Mouse (Mus musculus): ENCODE measurements around the gene Gm2a. TPM values are rescaled to one million over a fixed set of nuclear protein-coding genes. Genes with fewer than 3 reads are reported as not detected.
A peak's percentile ranks its signal among the peaks of the same experiment; 100 is the strongest.

Gm2a gene
- polyA plus RNA-seq (2015; fragmentation: Nextera tagmentation; extraction: Ambion mirVana): 22.3 and 32.5 TPM in 2 replicates

DNA sequence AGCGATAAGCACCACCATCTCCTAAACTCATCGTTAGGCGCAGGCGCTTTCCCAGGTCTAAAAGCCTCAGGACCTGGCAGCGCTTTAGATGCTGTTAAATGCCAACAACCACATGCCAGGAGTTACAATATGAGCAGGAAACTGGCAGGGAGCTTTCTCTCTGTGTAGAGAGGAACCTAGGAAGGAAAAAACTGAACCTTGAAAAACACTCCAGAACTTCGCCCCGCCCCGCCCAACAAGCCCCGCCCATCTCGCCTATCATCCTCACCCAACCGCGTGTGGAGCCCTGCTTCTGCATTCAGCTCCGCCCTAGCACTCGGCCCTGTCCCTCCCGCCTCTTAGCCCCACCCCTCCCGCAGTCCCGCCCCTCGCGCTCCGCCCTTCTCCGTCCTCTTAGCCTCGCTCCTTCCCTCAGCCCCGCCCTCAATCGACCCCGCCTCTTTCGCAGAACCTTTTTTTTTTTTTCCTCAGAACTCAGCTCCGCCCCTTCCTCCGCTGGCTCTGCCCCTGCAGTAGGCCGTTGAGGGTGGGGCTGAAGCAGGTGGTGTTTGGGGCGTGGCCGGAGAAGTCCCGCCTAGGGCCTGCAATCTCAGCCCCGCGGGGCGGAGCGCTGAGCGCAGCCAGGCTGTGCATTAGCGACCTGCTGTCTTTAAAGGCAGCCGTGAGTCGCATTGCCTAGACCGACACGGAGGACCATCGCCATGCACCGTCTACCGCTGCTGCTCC lies at the start of gene Gm2a:
Gene Gm2a, plus strand, starts transcription at position 653 of the 726 bp plus-strand sequence.
- Histone ChIP-seq H3K27ac (ENCODE audit: low read length) (peak within 1 kb of the TSS; percentile 78), H3K9ac (ENCODE audit: low read depth, low read length) (peak within 1 kb of the TSS; percentile 85), H3K36me3 (ENCODE audit: control insufficient read depth, insufficient read depth, low read length) (no peaks in the 10 kb centered on the region), H3K4me1 (ENCODE audit: control insufficient read depth, insufficient read depth, low read length) (peaks cover 6% of the 10 kb centered on the region; the same call in 1 of the 2 replicates), H3K4me3 (ENCODE audit: low read depth, low read length) (peak within 1 kb of the TSS; percentile 59), H3K27me3 (ENCODE audit: control insufficient read depth, insufficient read depth, low read depth, low read length) (no peaks in the 10 kb centered on the region), H3K9me3 (replicated peaks; ENCODE audit: control insufficient read depth, low read length, poor library complexity, severe bottlenecking) (no peaks in the 10 kb centered on the region), H3K4me2 (ENCODE audit: low read length) (peak within 1 kb of the TSS; percentile 81)
- whole genome bisulfite sequencing: 3% methylated on average over 44 of the region's 45 CpGs
- ATAC-seq: peak; percentile 93

DNA sequence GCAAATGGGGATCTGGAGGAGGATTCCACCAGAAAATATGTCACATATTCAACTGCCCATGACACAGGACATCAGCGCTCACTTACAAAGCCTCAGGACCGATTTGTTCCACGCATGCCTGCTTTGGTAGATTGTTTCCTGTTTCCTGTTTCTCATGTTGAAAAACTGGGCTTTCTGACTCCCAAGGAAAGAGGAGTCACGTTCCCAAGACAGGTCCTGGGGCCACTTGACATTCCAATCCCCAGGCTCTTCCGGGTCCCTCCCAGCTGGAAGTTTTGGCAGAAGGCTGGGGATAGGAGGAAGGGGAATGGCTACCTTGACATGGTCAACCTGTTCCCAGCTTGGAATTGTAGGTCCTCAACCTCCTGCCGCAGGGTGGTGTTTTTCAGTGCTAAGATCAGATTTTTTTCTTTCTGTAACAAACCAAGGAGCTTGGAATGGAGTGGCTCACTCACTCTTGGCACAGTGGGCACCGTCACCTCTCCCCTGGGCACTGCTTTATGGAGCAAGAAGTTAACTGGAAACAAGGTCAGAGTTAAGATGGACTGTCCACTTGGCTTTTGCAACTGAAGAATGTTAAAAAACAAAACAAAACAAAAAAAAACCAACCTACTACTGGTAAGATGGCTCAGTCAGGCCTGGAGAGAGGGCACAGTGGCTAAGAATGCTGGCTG lies 46.9 kb upstream of the Gm2a start:
- Histone ChIP-seq H3K4me2 (ENCODE audit: low read length) (no peak overlapping the region), H3K4me1 (ENCODE audit: control insufficient read depth, insufficient read depth, low read length) (no peaks in the 10 kb centered on the region), H3K9ac (ENCODE audit: low read depth, low read length) (no peak overlapping the region), H3K9me3 (replicated peaks; ENCODE audit: control insufficient read depth, low read length, poor library complexity, severe bottlenecking) (no peaks in the 10 kb centered on the region), H3K4me3 (ENCODE audit: low read depth, low read length) (no peak overlapping the region), H3K36me3 (ENCODE audit: control insufficient read depth, insufficient read depth, low read length) (no peaks in the 10 kb centered on the region), H3K27me3 (ENCODE audit: control insufficient read depth, insufficient read depth, low read depth, low read length) (no peaks in the 10 kb centered on the region), H3K27ac (ENCODE audit: low read length) (no peak overlapping the region)
- WGBS: 84% methylated on average over 7 of the region's 7 CpGs
- ATAC-seq: no peak

DNA sequence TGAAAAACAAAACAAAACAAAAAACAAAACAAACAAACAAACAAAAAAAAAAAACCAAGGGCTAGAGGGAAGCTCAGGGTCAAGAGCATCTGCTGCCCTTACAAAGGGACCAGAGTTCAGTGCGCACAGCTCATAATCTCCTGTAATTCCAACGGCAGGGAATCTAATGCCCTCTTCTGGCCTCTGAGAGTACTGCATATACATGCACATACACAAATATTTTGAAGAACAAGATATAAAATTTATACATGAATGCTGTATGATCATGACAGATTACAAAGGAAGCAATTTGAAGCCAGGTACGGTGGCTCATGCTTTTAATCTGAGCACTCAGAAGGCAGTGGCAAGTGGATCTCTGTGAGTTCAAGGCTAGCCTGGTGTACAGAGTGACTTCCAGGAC lies 40.4 kb upstream of the Gm2a start:
- H3K4me3 ChIP-seq (ENCODE audit: low read depth, low read length): no peak overlapping the region
- 89% methylated on average over 3 of the region's 3 CpGs for WGBS
- H3K9me3 ChIP-seq (replicated peaks; ENCODE audit: control insufficient read depth, low read length, poor library complexity, severe bottlenecking): no peaks in the 10 kb centered on the region
- H3K27me3 ChIP-seq (ENCODE audit: control insufficient read depth, insufficient read depth, low read depth, low read length): no peaks in the 10 kb centered on the region
- H3K27ac ChIP-seq (ENCODE audit: low read length): no peak overlapping the region
- no peaks in the 10 kb centered on the region for H3K4me1 ChIP-seq (ENCODE audit: control insufficient read depth, insufficient read depth, low read length)
- no peak overlapping the region for H3K9ac ChIP-seq (ENCODE audit: low read depth, low read length)
- ATAC-seq: no peak
- no peaks in the 10 kb centered on the region for H3K36me3 ChIP-seq (ENCODE audit: control insufficient read depth, insufficient read depth, low read length)
- H3K4me2 ChIP-seq (ENCODE audit: low read length): no peak overlapping the region

DNA sequence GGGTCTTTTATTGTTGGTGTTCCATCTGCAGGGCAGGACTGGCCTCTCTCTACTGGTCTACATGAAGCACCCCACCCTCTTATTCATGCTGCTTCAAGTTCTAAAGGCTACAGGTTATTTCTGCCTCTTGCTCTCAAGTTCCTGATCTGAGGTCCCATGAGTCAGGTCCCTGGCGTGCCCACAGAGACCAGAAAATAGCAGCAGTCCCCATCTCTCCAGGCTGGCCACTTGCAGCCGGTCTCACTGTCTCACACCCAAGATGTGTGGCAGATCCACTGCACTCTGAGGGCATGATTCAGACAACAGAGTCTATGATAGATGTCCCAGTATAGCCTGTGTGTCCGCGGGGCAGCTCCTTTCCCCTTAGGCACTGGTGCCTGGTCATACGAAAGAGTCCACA lies 37.1 kb upstream of the Gm2a start:
- Histone ChIP-seq H3K4me1 (ENCODE audit: control insufficient read depth, insufficient read depth, low read length) (no peaks in the 10 kb centered on the region), H3K4me2 (ENCODE audit: low read length) (no peak overlapping the region), H3K9ac (ENCODE audit: low read depth, low read length) (no peak overlapping the region), H3K27ac (ENCODE audit: low read length) (no peak overlapping the region), H3K27me3 (ENCODE audit: control insufficient read depth, insufficient read depth, low read depth, low read length) (no peaks in the 10 kb centered on the region), H3K4me3 (ENCODE audit: low read depth, low read length) (no peak overlapping the region), H3K36me3 (ENCODE audit: control insufficient read depth, insufficient read depth, low read length) (no peaks in the 10 kb centered on the region), H3K9me3 (replicated peaks; ENCODE audit: control insufficient read depth, low read length, poor library complexity, severe bottlenecking) (no peaks in the 10 kb centered on the region)
- ATAC-seq: no peak
- WGBS: 95% methylated on average over 5 of the region's 5 CpGs

DNA sequence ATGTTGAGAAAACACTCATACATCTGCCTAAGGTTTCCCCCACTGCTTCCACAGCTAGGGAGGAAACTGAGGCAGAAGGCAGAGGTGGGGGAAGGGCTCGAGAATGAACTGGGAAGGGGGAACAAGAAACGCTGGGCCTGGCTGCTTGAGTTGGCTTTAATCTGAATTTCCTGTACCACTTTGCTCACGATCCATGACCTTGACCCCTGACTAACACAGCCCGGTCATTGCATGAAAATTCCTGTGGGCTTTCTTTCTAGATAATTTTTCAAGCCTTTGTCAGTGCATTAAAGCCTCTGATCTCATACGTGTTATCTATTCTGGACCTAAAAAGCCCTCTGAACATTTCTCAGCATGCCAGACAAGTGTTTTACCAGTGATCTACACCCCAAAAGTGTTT lies 35.1 kb upstream of the Gm2a start:
- no peaks in the 10 kb centered on the region for H3K9me3 ChIP-seq (replicated peaks; ENCODE audit: control insufficient read depth, low read length, poor library complexity, severe bottlenecking)
- no peak for ATAC-seq
- H3K4me3 ChIP-seq (ENCODE audit: low read depth, low read length): no peak overlapping the region
- WGBS: 73% methylated on average over 5 of the region's 5 CpGs
- no peak overlapping the region for H3K9ac ChIP-seq (ENCODE audit: low read depth, low read length)
- H3K4me1 ChIP-seq (ENCODE audit: control insufficient read depth, insufficient read depth, low read length): no peaks in the 10 kb centered on the region
- H3K27me3 ChIP-seq (ENCODE audit: control insufficient read depth, insufficient read depth, low read depth, low read length): no peaks in the 10 kb centered on the region
- no peak overlapping the region for H3K27ac ChIP-seq (ENCODE audit: low read length)
- H3K4me2 ChIP-seq (ENCODE audit: low read length): no peak overlapping the region
- H3K36me3 ChIP-seq (ENCODE audit: control insufficient read depth, insufficient read depth, low read length): no peaks in the 10 kb centered on the region

DNA sequence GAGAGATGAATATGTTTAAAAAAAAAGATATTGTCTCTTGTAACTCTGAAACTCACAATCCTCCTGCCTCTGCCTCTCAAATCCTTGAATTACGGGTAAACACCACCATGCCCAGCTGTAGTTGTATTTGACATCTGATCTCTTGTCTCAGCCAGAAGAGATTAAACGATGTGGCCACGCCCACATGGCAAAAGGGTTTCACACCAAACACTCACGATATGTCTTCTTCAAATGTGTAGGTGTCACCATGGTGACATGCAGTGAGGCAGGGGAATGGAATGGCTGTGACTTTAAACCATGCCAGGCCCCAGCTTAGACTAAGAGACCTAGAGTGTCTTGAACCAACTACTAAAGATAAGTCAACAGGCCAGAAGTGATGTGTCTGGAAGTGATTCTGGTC lies 31.0 kb upstream of the Gm2a start:
- ATAC-seq: no peak
- Histone ChIP-seq H3K36me3 (ENCODE audit: control insufficient read depth, insufficient read depth, low read length) (no peaks in the 10 kb centered on the region), H3K9me3 (replicated peaks; ENCODE audit: control insufficient read depth, low read length, poor library complexity, severe bottlenecking) (no peaks in the 10 kb centered on the region), H3K27ac (ENCODE audit: low read length) (no peak overlapping the region), H3K9ac (ENCODE audit: low read depth, low read length) (no peak overlapping the region), H3K27me3 (ENCODE audit: control insufficient read depth, insufficient read depth, low read depth, low read length) (no peaks in the 10 kb centered on the region), H3K4me2 (ENCODE audit: low read length) (no peak overlapping the region), H3K4me3 (ENCODE audit: low read depth, low read length) (no peak overlapping the region), H3K4me1 (ENCODE audit: control insufficient read depth, insufficient read depth, low read length) (no peaks in the 10 kb centered on the region)
- 54% methylated on average over 4 of the region's 4 CpGs for WGBS

DNA sequence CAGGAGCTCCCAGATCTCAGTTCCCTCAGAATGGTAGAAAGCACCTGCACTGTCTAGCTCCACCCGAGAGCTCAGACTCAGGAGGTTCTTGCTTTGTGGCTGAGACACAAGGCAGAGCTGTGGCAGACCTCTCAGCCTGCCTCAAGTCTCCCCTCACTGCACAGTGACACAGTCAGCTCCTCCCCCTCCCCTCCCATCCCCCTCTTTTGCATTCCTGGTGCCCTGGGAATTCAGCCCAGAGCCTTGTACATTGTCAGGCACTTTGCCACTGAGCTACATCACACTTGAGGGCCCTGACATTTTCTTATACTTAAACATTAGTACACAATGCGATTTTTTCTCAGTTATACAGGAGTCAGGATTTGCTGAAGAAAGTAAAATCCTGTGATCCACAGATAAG lies 28.9 kb upstream of the Gm2a start:
- WGBS: 55% methylated on average over 2 of the region's 2 CpGs
- H3K9ac ChIP-seq (ENCODE audit: low read depth, low read length): no peak overlapping the region
- H3K4me1 ChIP-seq (ENCODE audit: control insufficient read depth, insufficient read depth, low read length): no peaks in the 10 kb centered on the region
- no peaks in the 10 kb centered on the region for H3K9me3 ChIP-seq (replicated peaks; ENCODE audit: control insufficient read depth, low read length, poor library complexity, severe bottlenecking)
- H3K27me3 ChIP-seq (ENCODE audit: control insufficient read depth, insufficient read depth, low read depth, low read length): no peaks in the 10 kb centered on the region
- no peak overlapping the region for H3K4me2 ChIP-seq (ENCODE audit: low read length)
- no peak overlapping the region for H3K27ac ChIP-seq (ENCODE audit: low read length)
- no peaks in the 10 kb centered on the region for H3K36me3 ChIP-seq (ENCODE audit: control insufficient read depth, insufficient read depth, low read length)
- no peak overlapping the region for H3K4me3 ChIP-seq (ENCODE audit: low read depth, low read length)
- ATAC-seq: no peak

DNA sequence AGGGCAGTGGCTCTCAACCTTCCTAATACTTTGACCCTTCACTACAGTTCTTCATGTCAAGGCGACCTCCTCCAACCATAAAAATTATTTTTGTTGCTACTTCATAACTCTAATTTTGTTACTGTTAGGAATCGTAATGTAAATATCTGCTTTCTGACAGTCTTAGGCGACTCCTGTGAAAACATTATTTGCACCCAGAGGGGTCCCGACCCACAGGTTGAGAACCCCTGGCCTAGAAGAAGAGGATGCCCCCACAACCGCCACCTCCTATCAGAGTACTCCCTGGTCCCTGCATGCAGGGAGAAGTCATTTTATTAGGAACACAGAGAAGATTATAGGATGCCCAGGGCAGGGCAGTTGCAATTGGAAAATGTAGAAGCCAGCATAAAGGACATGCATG lies 26.6 kb upstream of the Gm2a start:
- Histone ChIP-seq H3K4me2 (ENCODE audit: low read length) (no peak overlapping the region), H3K27ac (ENCODE audit: low read length) (no peak overlapping the region), H3K9me3 (replicated peaks; ENCODE audit: control insufficient read depth, low read length, poor library complexity, severe bottlenecking) (no peaks in the 10 kb centered on the region), H3K27me3 (ENCODE audit: control insufficient read depth, insufficient read depth, low read depth, low read length) (no peaks in the 10 kb centered on the region), H3K4me1 (ENCODE audit: control insufficient read depth, insufficient read depth, low read length) (no peaks in the 10 kb centered on the region), H3K4me3 (ENCODE audit: low read depth, low read length) (no peak overlapping the region), H3K9ac (ENCODE audit: low read depth, low read length) (no peak overlapping the region), H3K36me3 (ENCODE audit: control insufficient read depth, insufficient read depth, low read length) (no peaks in the 10 kb centered on the region)
- WGBS: 91% methylated on average over 5 of the region's 5 CpGs
- ATAC-seq: no peak

DNA sequence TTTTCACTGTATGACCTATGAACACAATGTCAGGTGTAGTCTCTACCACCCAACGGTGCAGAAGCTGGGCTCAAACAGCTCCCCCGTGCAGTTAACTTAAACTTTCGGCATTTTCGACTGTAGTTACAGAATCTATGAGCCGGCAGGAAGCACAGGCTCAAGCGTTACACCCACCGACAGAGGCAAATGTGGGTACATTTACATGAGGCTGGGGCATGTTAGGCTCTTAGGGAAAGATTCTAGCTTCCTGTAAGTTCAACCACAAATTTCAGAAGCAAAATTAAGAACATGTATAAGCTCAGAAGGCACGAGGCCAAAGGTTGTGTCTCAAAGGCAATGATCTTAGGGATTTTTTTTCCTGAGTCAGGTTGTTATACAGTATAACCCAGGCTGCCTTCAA lies 25.4 kb upstream of the Gm2a start:
- H3K9ac ChIP-seq (ENCODE audit: low read depth, low read length): no peak overlapping the region
- no peaks in the 10 kb centered on the region for H3K4me1 ChIP-seq (ENCODE audit: control insufficient read depth, insufficient read depth, low read length)
- no peak for ATAC-seq
- no peak overlapping the region for H3K4me2 ChIP-seq (ENCODE audit: low read length)
- no peak overlapping the region for H3K27ac ChIP-seq (ENCODE audit: low read length)
- 91% methylated on average over 8 of the region's 8 CpGs for WGBS
- no peak overlapping the region for H3K4me3 ChIP-seq (ENCODE audit: low read depth, low read length)
- no peaks in the 10 kb centered on the region for H3K27me3 ChIP-seq (ENCODE audit: control insufficient read depth, insufficient read depth, low read depth, low read length)
- no peaks in the 10 kb centered on the region for H3K36me3 ChIP-seq (ENCODE audit: control insufficient read depth, insufficient read depth, low read length)
- H3K9me3 ChIP-seq (replicated peaks; ENCODE audit: control insufficient read depth, low read length, poor library complexity, severe bottlenecking): no peaks in the 10 kb centered on the region
